In the genomic region with DNA sequence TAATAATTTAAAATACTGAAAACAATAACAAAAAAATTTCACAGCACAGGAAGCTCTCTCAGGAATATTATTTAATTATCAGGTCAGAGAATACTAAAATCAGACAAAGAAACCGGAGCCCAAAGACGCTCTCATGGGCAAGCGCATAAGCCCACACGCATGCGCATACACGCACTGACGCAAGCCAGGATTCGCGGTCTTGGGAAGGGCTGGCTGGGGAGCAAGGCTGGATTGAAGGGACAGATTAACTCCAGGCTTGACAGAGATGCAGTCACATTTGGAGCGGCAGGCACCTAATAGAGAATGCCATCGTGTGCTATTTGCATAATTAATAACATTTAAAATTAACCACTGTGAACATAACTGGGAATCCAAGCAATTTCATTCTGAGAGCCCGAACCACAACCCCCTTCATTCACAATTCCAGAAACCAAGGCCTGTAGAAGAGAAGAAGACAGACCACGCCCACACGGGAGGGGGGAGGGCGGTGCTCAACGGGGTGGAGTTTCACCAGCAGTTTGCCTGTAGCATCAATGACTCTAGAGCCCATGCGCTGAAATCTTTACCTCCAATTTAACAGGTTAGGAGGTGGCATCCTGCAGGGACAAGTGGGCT, we compare ENCODE assay signal across 8 mouse cellular contexts.
DNase-seq lines count a peak whose midpoint lies in the region; ATAC-seq and TF ChIP-seq lines count a peak whose summit lies in the region.

No protein-coding gene starts in this region.

- 13% methylated on average over 17 of the region's 17 CpGs for WGBS in heart, postnatal 0 days
- 11% methylated on average over 17 of the region's 17 CpGs for WGBS in lung, embryonic 16.5 days

- 0 out of 2 replicates have a peak, but pooled peaks cover 4% of the 10 kb centered on the region for H3K9me3 ChIP-seq in heart, postnatal 0 days (replicated peaks; ENCODE audit: control insufficient read depth, low read length)
- H3K9me3 ChIP-seq in lung, embryonic 16.5 days (ENCODE audit: control insufficient read depth, low read length), result 0 out of 2 replicates have a peak, but pooled peaks cover 2% of the 10 kb centered on the region

- ATAC-seq in heart, postnatal 0 days (ENCODE audit: insufficient read depth, low read depth), result no peak
- ATAC-seq in lung, embryonic 16.5 days (ENCODE audit: low read depth), result peak; percentile 89

- TF ChIP-seq CTCF in heart, postnatal 0 days (IDR thresholded peaks at IDR 0.05; ENCODE audit: low read depth), result no peak

- peak overlapping the region; percentile 23; the same call in 1 of the 2 replicates for H3K4me3 ChIP-seq in heart, postnatal 0 days (ENCODE audit: low read depth, low read length)
- peak overlapping the region; percentile 5; the same call in 1 of the 2 replicates for H3K4me3 ChIP-seq in lung, embryonic 16.5 days (ENCODE audit: low read length)

- no peaks in the 10 kb centered on the region for H3K4me1 ChIP-seq in heart, postnatal 0 days (ENCODE audit: control insufficient read depth, insufficient read depth)
- H3K4me1 ChIP-seq in lung, embryonic 16.5 days (replicated peaks; ENCODE audit: control insufficient read depth, insufficient read depth, low read length), result no peaks in the 10 kb centered on the region

- no peaks in the 10 kb centered on the region for H3K36me3 ChIP-seq in heart, postnatal 0 days (replicated peaks; ENCODE audit: control insufficient read depth, insufficient read depth, low read length)
- no peaks in the 10 kb centered on the region for H3K36me3 ChIP-seq in lung, embryonic 16.5 days (ENCODE audit: control insufficient read depth, insufficient read depth, low read length)

- TF ChIP-seq EP300 in heart, postnatal 0 days (IDR thresholded peaks at IDR 0.05; ENCODE audit: low read depth), result no peak

- H3K9ac ChIP-seq in heart, postnatal 0 days (replicated peaks; ENCODE audit: low read depth, low read length), result no peak overlapping the region
- H3K9ac ChIP-seq in lung, embryonic 16.5 days (ENCODE audit: low read length), result peak overlapping the region; percentile 5; the same call in 1 of the 2 replicates

- peak overlapping the region; percentile 48 for H3K4me2 ChIP-seq in heart, postnatal 0 days (ENCODE audit: low read depth, low read length)
- peak overlapping the region; percentile 41 for H3K4me2 ChIP-seq in lung, embryonic 16.5 days (ENCODE audit: low read depth, low read length)

- peak; percentile 55 for DNase-seq in adrenal gland, postnatal 10 days
- no peak for DNase-seq in adrenal gland, adult 18-20 months (ENCODE audit: low spot score in 2 of 2)
- DNase-seq in embryo, embryonic 10 days (ENCODE audit: low spot score), result peak; percentile 93
- peak; percentile 16 for DNase-seq in heart, postnatal 0 days (ENCODE audit: low spot score)
- DNase-seq in layer of hippocampus, adult 8-10 months (ENCODE audit: low spot score in 2 of 2), result peak; percentile 59 to 63
- DNase-seq in right cerebral cortex, postnatal 14 days, result peak; percentile 74
- no peak for DNase-seq in thymus, postnatal 25 days

- no peaks in the 10 kb centered on the region for H3K27me3 ChIP-seq in heart, postnatal 0 days (ENCODE audit: control insufficient read depth, insufficient read depth, low read length)
- H3K27me3 ChIP-seq in lung, embryonic 16.5 days (ENCODE audit: control insufficient read depth, insufficient read depth, low read depth, low read length), result no peaks in the 10 kb centered on the region

- no peak overlapping the region for H3K27ac ChIP-seq in heart, postnatal 0 days (ENCODE audit: low read depth)
- no peak overlapping the region for H3K27ac ChIP-seq in lung, embryonic 16.5 days (ENCODE audit: low read length)

Comparison
In these comparisons a context has a peak if more than half of its experiments do, and no peak if none do; other contexts are left out.
1. DNase-seq: peak in adrenal gland, postnatal 10 days (single experiment), embryo, embryonic 10 days (single experiment), heart, postnatal 0 days (single experiment), layer of hippocampus, adult 8-10 months (2 of 2) and right cerebral cortex, postnatal 14 days (single experiment); none in adrenal gland, adult 18-20 months (0 of 2) and thymus, postnatal 25 days (single experiment).